Mouse (Mus musculus): ENCODE measurements around the gene Fndc11. TPM values are rescaled to one million over a fixed set of nuclear protein-coding genes. Genes with fewer than 3 reads are reported as not detected.
A peak's percentile ranks its signal among the peaks of the same experiment; 100 is the strongest.

Gene Fndc11
- polyA plus RNA-seq, 1 experiment from 2014 or later, result not detected

DNA sequence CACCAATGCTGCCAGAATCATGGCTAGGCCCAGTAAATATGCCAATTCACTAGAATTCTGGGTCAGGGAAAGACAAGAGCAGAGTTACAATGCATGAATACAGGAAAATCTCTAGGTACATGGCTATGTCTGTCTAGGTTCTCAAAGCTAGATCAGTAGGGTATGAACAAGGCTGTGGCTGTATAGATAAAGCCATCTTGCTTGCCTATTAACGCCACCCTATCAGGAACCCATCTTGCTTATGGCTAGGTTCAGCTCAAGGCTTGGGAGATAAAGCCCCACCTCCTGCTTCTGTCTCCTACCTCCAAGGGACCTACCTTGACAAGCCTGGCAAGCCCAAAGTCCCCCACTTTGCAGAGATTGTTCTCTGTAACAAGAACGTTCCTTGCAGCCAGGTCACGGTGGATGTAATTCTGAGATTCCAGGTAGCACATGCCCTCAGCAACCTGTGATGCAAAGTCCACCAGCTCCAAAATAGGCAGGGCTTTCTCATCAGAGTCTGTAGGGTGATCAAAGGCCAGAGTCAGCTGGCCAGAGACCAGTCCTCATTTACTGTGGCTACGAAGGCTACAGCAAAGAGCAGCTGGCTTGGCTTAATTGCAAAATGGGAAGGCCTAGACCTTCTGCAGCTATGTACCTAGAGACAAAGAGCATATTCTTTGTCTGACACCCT, 23.0 kb upstream of the Fndc11 start:
- Histone ChIP-seq H3K9ac (no peak overlapping the region), H3K27ac (no peak overlapping the region), H3K9me3 (no peaks in the 10 kb centered on the region), H3K4me3 (replicated peaks) (no peak overlapping the region), H3K4me1 (replicated peaks) (0 out of 2 replicates have a peak, but pooled peaks cover 2% of the 10 kb centered on the region), H3K4me2 (replicated peaks) (no peak overlapping the region), H3K27me3 (replicated peaks) (no peaks in the 10 kb centered on the region), H3K36me3 (no peaks in the 10 kb centered on the region)
- 63% methylated on average over 4 of the region's 4 CpGs for WGBS
- ATAC-seq, result peak; percentile 75

DNA sequence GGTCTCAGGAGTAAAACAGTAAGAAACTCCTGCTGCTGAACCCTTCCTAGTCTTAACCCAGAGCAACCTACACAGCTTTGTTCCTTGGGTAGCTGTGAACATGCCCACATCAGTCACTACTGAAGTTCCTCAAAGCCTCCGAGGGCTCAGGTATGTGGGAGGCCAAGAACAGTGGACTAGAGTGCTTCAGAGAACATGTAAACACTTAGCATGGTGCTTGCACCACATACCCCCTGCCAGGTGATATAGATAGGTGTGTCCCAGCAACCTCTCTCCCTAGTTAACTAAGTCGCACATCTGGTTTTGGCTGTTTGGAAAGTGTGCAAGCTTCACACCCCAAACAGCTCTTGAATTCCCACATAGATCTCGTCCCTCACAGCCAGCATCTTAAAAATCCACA, 18.2 kb upstream of the Fndc11 start:
- Histone ChIP-seq H3K27me3 (replicated peaks) (no peaks in the 10 kb centered on the region), H3K9ac (no peak overlapping the region), H3K27ac (no peak overlapping the region), H3K4me1 (replicated peaks) (peaks cover 8% of the 10 kb centered on the region; the same call in 1 of the 2 replicates), H3K4me2 (replicated peaks) (no peak overlapping the region), H3K36me3 (no peaks in the 10 kb centered on the region), H3K9me3 (no peaks in the 10 kb centered on the region), H3K4me3 (replicated peaks) (no peak overlapping the region)
- no peak for ATAC-seq
- 66% methylated on average over 3 of the region's 3 CpGs for WGBS

GRCm38 (mm10) chr2:181202422-181202821, 17.4 kb upstream of the Fndc11 start, which contains the start of gene Ptk6:
TSS of gene Ptk6 (minus strand) at chr2:181202789.
- ATAC-seq, result peak; percentile 70
- peaks cover 5% of the 10 kb centered on the region; the same call in 1 of the 2 replicates for H3K4me1 ChIP-seq (replicated peaks)
- no peak within 1 kb of the TSS for H3K4me2 ChIP-seq (replicated peaks)
- no peak within 1 kb of the TSS for H3K27ac ChIP-seq
- no peaks in the 10 kb centered on the region for H3K36me3 ChIP-seq
- no peak within 1 kb of the TSS for H3K4me3 ChIP-seq (replicated peaks)
- H3K9ac ChIP-seq, result no peak within 1 kb of the TSS
- no peaks in the 10 kb centered on the region for H3K9me3 ChIP-seq
- 76% methylated on average over 3 of the region's 3 CpGs for WGBS
- H3K27me3 ChIP-seq (replicated peaks), result no peaks in the 10 kb centered on the region

GRCm38 (mm10) chr2:181202886-181203285, 16.9 kb upstream of the Fndc11 start:
- WGBS, result 71% methylated on average over 6 of the region's 6 CpGs

GRCm38 (mm10) chr2:181205678-181206077, 14.1 kb upstream of the Fndc11 start:
- no peak; the same call in 1 of the 2 replicates for ATAC-seq
- no peaks in the 10 kb centered on the region for H3K9me3 ChIP-seq
- no peaks in the 10 kb centered on the region for H3K36me3 ChIP-seq
- no peak overlapping the region for H3K27ac ChIP-seq
- 0 out of 2 replicates have a peak, but pooled peaks cover 3% of the 10 kb centered on the region for H3K27me3 ChIP-seq (replicated peaks)
- H3K9ac ChIP-seq, result no peak overlapping the region
- no peak overlapping the region for H3K4me2 ChIP-seq (replicated peaks)
- 71% methylated on average over 5 of the region's 5 CpGs for WGBS
- peaks cover 5% of the 10 kb centered on the region; the same call in 1 of the 2 replicates for H3K4me1 ChIP-seq (replicated peaks)
- no peak overlapping the region for H3K4me3 ChIP-seq (replicated peaks)

More at GRCm38 (mm10) chr2:181202886-181203285, 16.9 kb upstream of the Fndc11 start:
- H3K27ac ChIP-seq, result no peak overlapping the region
- H3K9ac ChIP-seq, result no peak overlapping the region
- H3K36me3 ChIP-seq, result no peaks in the 10 kb centered on the region
- no peaks in the 10 kb centered on the region for H3K27me3 ChIP-seq (replicated peaks)
- peaks cover 5% of the 10 kb centered on the region; the same call in 1 of the 2 replicates for H3K4me1 ChIP-seq (replicated peaks)
- peak; percentile 79 for ATAC-seq
- no peak overlapping the region for H3K4me3 ChIP-seq (replicated peaks)
- H3K9me3 ChIP-seq, result no peaks in the 10 kb centered on the region
- H3K4me2 ChIP-seq (replicated peaks), result no peak overlapping the region

DNA sequence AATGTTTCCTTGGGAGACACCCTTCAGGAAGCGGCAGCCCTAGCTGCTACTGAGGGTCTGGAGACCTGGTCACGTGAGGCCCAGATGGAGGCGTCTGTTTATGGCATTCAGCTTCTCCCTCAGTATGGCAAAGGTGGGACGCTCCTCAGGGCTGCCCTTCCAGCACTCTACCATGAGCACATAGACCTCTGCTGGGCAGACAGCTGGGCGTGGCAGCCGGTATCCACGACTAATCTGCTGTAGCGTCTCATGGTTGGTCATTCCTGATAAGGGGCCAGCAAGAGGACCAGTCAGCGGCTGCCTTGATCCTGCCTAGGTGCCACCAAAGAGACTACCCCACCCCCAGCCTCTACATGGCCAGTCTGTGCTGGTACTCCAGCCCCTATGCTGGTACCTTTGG, 13.7 kb upstream of the Fndc11 start:
- H3K4me2 ChIP-seq (replicated peaks), result no peak overlapping the region
- H3K4me1 ChIP-seq (replicated peaks), result peaks cover 5% of the 10 kb centered on the region; the same call in 1 of the 2 replicates
- no peak overlapping the region for H3K27ac ChIP-seq
- 65% methylated on average over 9 of the region's 9 CpGs for WGBS
- no peaks in the 10 kb centered on the region for H3K36me3 ChIP-seq
- peaks cover 5% of the 10 kb centered on the region; the same call in 1 of the 2 replicates for H3K27me3 ChIP-seq (replicated peaks)
- H3K4me3 ChIP-seq (replicated peaks), result no peak overlapping the region
- ATAC-seq, result peak; percentile 52; the same call in 1 of the 2 replicates
- no peaks in the 10 kb centered on the region for H3K9me3 ChIP-seq
- no peak overlapping the region for H3K9ac ChIP-seq

GRCm38 (mm10) chr2:181212389-181213020, 7.3 kb upstream of the Fndc11 start:
- Histone ChIP-seq H3K4me2 (replicated peaks) (peak overlapping the region; percentile 57), H3K9ac (peak overlapping the region; percentile 14; the same call in 1 of the 2 replicates), H3K27me3 (replicated peaks) (peaks cover 38% of the 10 kb centered on the region), H3K4me3 (replicated peaks) (peak overlapping the region; percentile 22), H3K27ac (no peak overlapping the region), H3K36me3 (no peaks in the 10 kb centered on the region), H3K4me1 (replicated peaks) (0 out of 2 replicates have a peak, but pooled peaks cover 8% of the 10 kb centered on the region), H3K9me3 (no peaks in the 10 kb centered on the region)
- WGBS, result 4% methylated on average over 34 of the region's 34 CpGs
- peak; percentile 70 for ATAC-seq

GRCm38 (mm10) chr2:181213021-181213445, 6.8 kb upstream of the Fndc11 start, which contains the start of gene Srms:
TSS of gene Srms (minus strand) at chr2:181213185.
- H3K4me3 ChIP-seq (replicated peaks), result peak within 1 kb of the TSS; percentile 22
- H3K36me3 ChIP-seq, result no peaks in the 10 kb centered on the region
- peak within 1 kb of the TSS; percentile 57 for H3K4me2 ChIP-seq (replicated peaks)
- H3K4me1 ChIP-seq (replicated peaks), result 0 out of 2 replicates have a peak, but pooled peaks cover 8% of the 10 kb centered on the region
- 1% methylated on average over 17 of the region's 17 CpGs for WGBS
- no peak within 1 kb of the TSS for H3K27ac ChIP-seq
- peak within 1 kb of the TSS; percentile 14; the same call in 1 of the 2 replicates for H3K9ac ChIP-seq
- no peaks in the 10 kb centered on the region for H3K9me3 ChIP-seq
- peaks cover 38% of the 10 kb centered on the region for H3K27me3 ChIP-seq (replicated peaks)
- ATAC-seq, result peak; percentile 76

- Histone ChIP-seq H3K27me3 (replicated peaks) (peaks cover 34% of the 10 kb centered on the region), H3K4me1 (replicated peaks) (peaks cover 17% of the 10 kb centered on the region), H3K4me2 (replicated peaks) (no peak overlapping the region), H3K9me3 (no peaks in the 10 kb centered on the region), H3K4me3 (replicated peaks) (no peak overlapping the region), H3K9ac (no peak overlapping the region), H3K36me3 (no peaks in the 10 kb centered on the region), H3K27ac (no peak overlapping the region)
- no peak for ATAC-seq
- WGBS, result 87% methylated on average over 6 of the region's 6 CpGs
Measured at GRCm38 (mm10) chr2:181216037-181216436, 3.8 kb upstream of the Fndc11 start.

DNA sequence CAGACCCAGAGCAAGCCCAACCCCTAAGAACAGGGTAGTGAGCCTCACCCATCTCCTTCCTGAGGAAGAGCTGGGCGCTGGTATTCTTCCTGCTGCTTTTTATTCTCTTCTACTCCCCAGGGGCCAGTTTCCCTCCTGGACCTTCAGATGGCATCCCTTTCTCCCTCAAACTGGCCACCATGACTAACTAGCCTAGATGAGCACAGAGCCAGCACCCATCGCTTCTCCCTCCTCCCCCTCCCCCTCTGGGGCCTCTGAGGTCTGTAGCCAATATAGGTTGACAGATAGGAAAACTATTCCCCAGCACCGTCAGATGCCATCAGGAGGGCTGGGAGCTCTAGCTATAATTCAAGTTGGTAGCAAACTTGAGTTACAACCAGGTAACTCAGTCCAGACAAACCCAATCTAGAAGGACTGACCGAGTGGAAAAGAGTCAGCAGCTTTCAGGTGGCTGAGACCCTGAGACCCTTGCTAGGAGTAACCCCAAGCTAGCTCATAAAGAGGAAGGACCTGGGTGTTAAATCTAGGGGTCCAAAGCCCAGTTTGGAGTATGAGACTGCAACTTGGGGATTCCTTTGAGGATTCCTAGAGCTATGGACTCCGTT, 830 bp upstream of the Fndc11 start:
- Histone ChIP-seq H3K4me3 (replicated peaks) (no peak overlapping the region), H3K9ac (no peak overlapping the region), H3K27me3 (replicated peaks) (peaks cover 5% of the 10 kb centered on the region), H3K9me3 (no peaks in the 10 kb centered on the region), H3K36me3 (no peaks in the 10 kb centered on the region), H3K27ac (0 out of 2 replicates have a peak overlapping the region, but pooled peaks have one; percentile 49), H3K4me2 (replicated peaks) (peak overlapping the region; percentile 65; the same call in 1 of the 2 replicates), H3K4me1 (replicated peaks) (peaks cover 9% of the 10 kb centered on the region)
- WGBS, result 55% methylated on average over 5 of the region's 5 CpGs
- no peak for ATAC-seq

- H3K4me3 ChIP-seq (replicated peaks), result peak overlapping the region; percentile 25
- H3K4me2 ChIP-seq (replicated peaks), result peak overlapping the region; percentile 65
- no peak overlapping the region for H3K9ac ChIP-seq
- peak; percentile 28; the same call in 1 of the 2 replicates for ATAC-seq
- WGBS, result 50% methylated on average over 2 of the region's 2 CpGs
- H3K27ac ChIP-seq, result peak overlapping the region; percentile 49; the same call in 1 of the 2 replicates
- H3K9me3 ChIP-seq, result no peaks in the 10 kb centered on the region
- H3K27me3 ChIP-seq (replicated peaks), result no peaks in the 10 kb centered on the region
- H3K4me1 ChIP-seq (replicated peaks), result peaks cover 9% of the 10 kb centered on the region
- H3K36me3 ChIP-seq, result no peaks in the 10 kb centered on the region
Measured at GRCm38 (mm10) chr2:181220361-181220760, 548 bp downstream of the Fndc11 start.

DNA sequence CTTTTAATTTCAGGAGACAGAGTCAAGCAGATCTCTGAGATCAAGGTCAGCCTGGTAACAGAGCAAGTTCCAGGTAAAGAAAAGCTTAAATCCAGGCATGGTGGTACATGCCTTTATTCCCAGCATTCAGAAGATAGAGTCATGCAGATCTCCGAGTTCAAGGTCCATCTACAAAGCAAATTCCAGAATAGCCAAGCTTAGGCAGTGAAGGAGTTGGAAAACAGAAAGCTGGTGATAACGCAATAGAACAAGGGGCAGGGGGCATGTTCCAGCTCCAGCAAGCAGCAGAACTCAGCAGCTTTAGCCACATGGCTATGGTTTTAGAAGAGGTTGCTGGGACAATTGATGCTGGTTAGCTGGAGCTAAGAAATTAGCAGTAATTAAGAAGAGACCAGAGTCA, 5.2 kb downstream of the Fndc11 start:
- no peak overlapping the region for H3K4me2 ChIP-seq (replicated peaks)
- no peak for ATAC-seq
- H3K9ac ChIP-seq, result no peak overlapping the region
- H3K9me3 ChIP-seq, result no peaks in the 10 kb centered on the region
- no peak overlapping the region for H3K27ac ChIP-seq
- H3K4me3 ChIP-seq (replicated peaks), result no peak overlapping the region
- peaks cover 2% of the 10 kb centered on the region for H3K4me1 ChIP-seq (replicated peaks)
- H3K36me3 ChIP-seq, result no peaks in the 10 kb centered on the region
- 74% methylated on average over 2 of the region's 2 CpGs for WGBS
- H3K27me3 ChIP-seq (replicated peaks), result no peaks in the 10 kb centered on the region

All from intestine, embryonic 15.5 days (tissue).